Mouse (Mus musculus) spleen, postnatal 36 days (tissue): ENCODE data around the gene Cdhr2.

Experiments
- DNase-seq, 2 experiments: peaks; one replicate each; pipeline ENCODE4 v3.0.0; 2022; ENCODE audit warnings: low spot score in 2 of 2, mixed read lengths in 1 of 2

Gene Cdhr2

GRCm38 (mm10) chr13:54692711-54693557 is 8.3 kb upstream of the Cdhr2 start:
- DNase-seq: no peak

GRCm38 (mm10) chr13:54693558-54694347 is 7.5 kb upstream of the Cdhr2 start, which contains the start of gene Rnf44:
Gene Rnf44, minus strand, starts transcription at chr13:54693907.
- peak; percentile 99 for DNase-seq

GRCm38 (mm10) chr13:54694348-54695060 is 6.8 kb upstream of the Cdhr2 start:
- peak; percentile 87 to 89 for DNase-seq

GRCm38 (mm10) chr13:54695479-54696230 is 5.6 kb upstream of the Cdhr2 start:
- no peak for DNase-seq

GRCm38 (mm10) chr13:54702507-54702906 is 1.2 kb downstream of the Cdhr2 start:
- no peak for DNase-seq

GRCm38 (mm10) chr13:54704890-54705289 is 3.6 kb downstream of the Cdhr2 start:
- no peak for DNase-seq

GRCm38 (mm10) chr13:54710866-54711265 is 9.6 kb downstream of the Cdhr2 start:
- no peak for DNase-seq

GRCm38 (mm10) chr13:54714393-54714792 is 13.1 kb downstream of the Cdhr2 start:
- no peak for DNase-seq

GRCm38 (mm10) chr13:54714996-54715395 is 13.7 kb downstream of the Cdhr2 start:
- no peak for DNase-seq

- peak in 1 of 2 experiments; percentile 33 for DNase-seq
Observed at GRCm38 (mm10) chr13:54716916-54717315, 15.7 kb downstream of the Cdhr2 start.

- no peak for DNase-seq
Observed at GRCm38 (mm10) chr13:54723143-54723542, 21.9 kb downstream of the Cdhr2 start.

GRCm38 (mm10) chr13:54726131-54726530 is 24.9 kb downstream of the Cdhr2 start:
- no peak for DNase-seq

- DNase-seq: no peak
Observed at GRCm38 (mm10) chr13:54736931-54737330, 35.7 kb downstream of the Cdhr2 start.

- DNase-seq: no peak
Observed at GRCm38 (mm10) chr13:54737488-54738212, 36.4 kb downstream of the Cdhr2 start.

- no peak for DNase-seq
Observed at GRCm38 (mm10) chr13:54738213-54738601, 36.9 kb downstream of the Cdhr2 start.

- DNase-seq: no peak
Observed at GRCm38 (mm10) chr13:54746110-54746509, 44.8 kb downstream of the Cdhr2 start.

GRCm38 (mm10) chr13:54746896-54747295 is 45.6 kb downstream of the Cdhr2 start:
- no peak for DNase-seq

GRCm38 (mm10) chr13:54748190-54748589 is 46.9 kb downstream of the Cdhr2 start:
- no peak for DNase-seq

GRCm38 (mm10) chr13:54748721-54749060 is 47.4 kb downstream of the Cdhr2 start:
- DNase-seq: no peak

GRCm38 (mm10) chr13:54749061-54749863 is 48.0 kb downstream of the Cdhr2 start:
- DNase-seq: no peak
